Mouse (Mus musculus) kidney, postnatal 36 days (tissue): ENCODE data around the gene Trpc1.

Source experiments
- DNase-seq, 2 experiments: peaks; one replicate each; pipeline ENCODE4 v3.0.0; 2021 to 2022; ENCODE audit warnings: mixed read lengths in 2 of 2

Trpc1 gene

DNA sequence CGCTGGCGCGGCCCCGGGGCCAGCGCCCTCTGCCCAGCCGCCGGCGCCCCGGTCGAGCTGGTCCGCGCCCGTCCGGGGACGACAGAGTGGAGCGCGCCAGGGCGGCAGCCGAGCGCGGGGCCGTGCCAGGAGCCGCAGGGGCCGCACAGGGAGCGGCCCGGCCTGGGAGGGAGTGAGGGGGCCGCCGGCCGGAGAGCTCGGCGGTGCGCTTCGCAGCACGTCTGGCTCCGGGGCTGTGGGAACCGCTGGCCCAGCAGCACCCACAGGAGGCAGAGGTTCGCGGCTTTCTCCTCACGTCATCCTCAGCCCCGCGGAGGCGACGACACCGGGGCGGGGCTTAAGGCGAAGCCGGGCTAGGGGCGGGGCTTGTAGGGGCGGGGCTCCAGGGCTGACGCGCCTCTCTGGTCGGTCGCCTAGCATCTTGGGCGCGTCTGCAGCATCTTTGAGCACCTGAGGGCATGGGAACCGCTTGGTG is at the start of gene Trpc1:
Gene Trpc1 (minus strand): TSS at position 339 of the 475 bp plus-strand sequence.
- DNase-seq, result peak; percentile 77 to 90

DNA sequence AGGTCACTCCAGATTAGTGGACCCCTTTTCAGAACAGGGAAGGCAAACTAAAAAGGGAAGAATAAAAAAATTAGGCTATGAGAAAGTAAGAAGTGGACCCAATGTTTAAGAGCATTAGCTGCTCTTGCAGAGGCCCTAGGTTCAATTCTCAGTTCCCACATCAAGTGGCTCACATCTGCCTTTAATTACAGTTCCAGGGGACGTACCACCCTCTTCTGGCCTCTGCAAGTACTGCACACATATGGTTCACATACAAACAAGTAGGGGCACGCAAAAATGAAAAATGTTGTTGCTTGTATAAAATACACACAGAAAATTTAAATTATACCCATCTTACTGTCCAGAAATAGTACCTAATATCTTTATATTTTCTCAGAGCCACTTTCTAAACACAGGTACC is 46.1 kb upstream of the Trpc1 start:
- DNase-seq, result no peak

DNA sequence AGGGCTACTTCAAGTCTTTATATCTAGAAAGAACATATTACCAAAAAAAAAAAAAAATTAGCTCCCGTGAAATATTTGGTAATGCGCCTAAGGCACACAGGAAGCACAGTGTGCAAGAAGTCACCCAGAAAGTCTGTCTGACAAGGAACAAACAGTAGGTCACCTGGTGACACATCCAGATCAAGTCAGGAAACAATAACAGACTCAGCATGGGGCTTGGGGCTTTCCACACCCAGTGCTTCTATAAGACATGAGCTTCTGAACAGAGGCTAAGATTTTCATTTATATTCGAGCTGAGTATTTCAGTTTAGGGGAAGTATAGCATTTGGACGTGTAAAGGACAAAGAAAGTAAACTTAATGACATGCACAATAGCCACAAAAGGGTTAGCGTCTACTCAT is 45.7 kb upstream of the Trpc1 start:
- no peak for DNase-seq

DNA sequence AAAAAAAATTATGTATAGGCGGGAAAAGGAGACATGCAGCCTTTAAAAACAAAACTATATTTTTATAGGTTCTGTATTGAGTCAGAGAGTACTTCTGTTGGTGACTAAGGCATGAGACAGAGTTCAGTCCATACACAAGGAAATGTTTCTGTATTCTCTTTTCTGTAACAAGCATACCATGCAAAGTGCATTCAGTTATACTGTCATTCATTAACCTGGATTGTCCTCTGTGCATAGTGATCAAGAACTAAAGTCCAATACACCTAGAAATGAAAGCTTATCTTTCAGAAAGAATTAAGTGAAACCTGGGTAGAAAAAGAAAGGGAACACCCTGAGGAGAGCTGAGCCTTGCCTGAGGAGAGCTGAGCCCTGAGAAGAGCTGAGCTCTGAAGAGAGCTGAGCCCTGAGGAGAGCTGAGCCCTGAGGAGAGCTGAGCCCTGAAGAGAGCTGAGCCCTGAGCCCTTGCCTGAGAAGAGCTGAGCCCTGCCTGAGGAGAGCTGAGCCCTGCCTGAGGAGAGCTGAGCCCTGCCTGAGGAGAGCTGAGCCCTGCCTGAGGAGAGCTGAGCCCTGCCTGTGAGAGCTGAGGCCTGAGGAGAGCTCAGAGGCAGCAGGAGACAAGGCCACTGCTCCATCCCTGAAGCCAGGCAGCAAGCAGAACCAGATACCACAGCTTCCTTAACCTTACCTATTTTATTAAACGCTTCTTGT is 45.1 kb upstream of the Trpc1 start:
- DNase-seq, result peak; percentile 19 to 63

DNA sequence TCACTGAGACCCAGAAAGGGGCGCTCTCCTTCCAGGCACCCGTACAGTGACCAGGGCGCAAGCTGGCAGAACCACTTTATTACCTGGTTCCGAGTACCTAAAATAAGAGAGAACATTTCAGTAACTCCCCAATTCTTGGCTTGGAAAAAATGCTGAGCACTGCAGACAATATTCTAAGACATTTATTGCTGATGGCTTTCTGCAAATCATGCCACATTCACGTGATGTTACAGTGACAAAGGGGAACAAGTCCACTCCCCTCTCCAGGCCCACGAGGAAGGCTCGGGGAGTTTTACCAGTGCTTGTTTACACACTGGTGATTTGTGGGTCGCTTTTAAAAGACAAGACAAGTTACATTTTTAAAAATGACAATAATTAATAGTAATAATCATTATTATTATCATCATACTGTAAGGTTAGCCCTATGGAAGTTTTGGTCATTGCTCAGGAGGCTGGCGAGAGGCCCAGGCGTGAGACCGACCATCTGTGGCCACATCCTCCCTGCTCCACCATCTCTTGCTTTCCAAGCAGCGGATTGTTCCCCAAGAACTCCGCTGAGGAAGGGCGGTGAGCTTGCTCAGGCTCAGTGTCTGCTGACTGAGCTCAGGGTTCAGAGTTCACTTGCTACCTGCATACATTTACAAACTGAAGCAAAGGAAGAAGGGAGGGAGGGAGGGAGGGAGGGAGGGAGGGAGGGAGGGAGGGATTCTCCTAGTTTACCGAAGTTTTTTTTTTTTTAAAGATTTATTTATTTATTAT is 44.0 kb upstream of the Trpc1 start:
- peak; percentile 68 to 84 for DNase-seq

DNA sequence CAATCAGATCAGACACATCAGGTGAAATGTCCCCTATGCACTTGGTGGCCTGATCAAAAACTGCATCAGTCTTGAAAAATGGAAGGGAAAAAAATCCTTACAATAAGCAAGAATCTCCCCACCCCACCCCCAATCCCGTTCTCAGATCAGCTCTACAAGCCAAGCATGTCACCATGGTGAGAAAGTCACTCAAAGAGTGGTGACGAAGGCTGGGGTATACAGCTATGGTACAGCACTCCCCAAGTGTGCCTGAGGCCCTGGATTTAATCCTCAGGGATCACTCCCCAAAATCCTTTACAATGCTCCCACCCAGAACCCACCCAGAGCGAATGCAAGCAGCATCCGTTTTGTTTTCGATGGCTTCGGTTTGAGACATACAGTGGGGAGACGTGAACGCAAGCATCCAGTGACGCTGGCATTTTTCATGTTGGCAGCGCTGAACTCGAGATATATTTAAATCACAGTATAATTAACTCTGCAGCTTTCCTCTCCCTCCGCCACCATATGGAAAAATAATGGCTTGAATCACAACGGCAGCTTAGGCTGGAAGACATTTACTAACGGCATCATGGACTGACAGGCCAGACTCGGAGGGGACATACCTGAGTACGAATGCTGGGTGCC is 34.8 kb upstream of the Trpc1 start:
- DNase-seq, result no peak

DNA sequence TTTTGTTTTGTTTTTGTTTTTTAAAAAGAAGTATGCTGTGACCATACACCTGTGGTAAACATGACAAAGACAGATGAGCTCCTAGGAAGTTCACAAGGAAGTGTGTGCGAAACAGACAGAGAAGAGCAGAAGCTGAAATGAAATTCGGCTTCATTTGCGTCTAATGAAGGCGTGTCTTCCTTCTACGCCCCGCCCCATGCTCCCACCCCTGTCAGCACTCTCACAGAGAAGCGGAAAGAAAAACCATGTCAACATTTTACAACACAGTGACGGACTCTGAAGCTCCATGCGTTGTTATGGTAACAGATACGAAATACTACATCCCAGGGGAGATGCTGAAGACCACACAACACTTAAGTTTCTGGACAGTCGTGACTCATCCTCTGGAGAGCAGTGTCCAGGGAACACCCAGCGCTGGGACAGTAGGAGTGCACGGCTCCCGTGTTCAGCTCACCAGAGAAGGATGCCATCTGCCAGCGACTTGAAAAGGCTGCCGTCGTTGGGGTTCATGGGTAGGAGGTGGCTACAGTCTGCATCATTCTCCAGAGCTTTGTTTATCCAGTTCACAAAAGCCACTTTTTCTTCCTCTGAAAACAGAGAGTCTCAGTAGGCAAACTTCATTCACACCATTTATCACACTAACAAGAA is 33.6 kb upstream of the Trpc1 start:
- no peak for DNase-seq

DNA sequence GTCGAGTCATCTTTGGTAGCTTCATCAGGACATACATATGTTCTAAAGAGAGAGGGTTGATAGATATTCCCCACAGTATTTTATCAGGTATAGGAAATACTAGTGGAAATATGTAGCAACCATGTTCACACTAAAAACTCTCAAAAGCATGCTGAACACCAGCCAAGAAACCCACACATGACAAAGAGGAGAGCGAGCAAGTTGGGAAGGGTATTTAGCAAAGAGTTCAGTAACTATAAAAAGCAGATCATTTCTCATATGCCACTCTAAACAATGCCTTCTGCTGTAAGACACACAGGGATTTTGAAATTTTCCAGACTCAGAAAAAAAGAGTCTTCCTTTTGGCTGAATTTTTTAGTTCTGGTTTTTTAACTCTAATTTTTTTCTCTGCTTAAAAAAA is 21.5 kb upstream of the Trpc1 start:
- DNase-seq, result no peak

DNA sequence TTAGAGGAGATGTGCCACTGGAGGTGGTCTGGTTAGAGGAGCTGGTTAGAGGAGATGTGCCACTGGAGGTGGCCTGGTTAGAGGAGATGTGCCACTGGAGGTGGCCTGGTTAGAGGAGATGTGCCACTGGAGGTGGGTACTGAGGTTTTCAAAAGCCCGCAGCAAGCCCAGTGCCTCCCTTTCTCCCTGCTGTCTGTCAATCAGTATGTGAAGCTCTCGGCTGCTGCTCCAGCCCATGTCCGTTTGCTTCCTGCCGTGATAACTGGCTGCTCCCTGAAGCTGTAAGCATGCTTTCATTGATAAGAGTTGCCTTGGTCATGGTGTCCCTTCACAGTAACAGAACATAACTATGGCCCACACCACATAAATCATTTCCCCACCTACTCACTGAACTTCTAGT is 13.0 kb upstream of the Trpc1 start:
- DNase-seq, result peak in 1 of 2 experiments; percentile 7

DNA sequence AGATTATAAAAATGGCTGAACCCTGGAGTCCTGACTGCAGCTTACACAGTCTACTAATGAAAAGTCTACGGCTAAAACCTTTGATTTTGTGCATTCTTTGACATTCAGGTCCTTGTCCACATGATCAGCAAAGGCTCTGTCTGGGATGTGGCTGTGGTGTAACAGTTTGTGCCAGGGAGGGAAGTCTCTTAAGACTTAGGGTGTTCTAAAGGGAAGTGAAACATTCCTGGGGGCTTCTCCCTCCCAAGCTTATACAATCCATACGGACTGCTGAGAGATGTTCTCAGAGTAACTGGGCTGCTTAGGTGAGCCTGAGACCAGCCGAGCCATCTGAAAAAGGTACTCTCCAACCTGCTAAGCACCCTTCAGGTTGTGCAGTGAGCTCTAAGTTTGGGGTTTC is 12.1 kb upstream of the Trpc1 start:
- no peak for DNase-seq

DNA sequence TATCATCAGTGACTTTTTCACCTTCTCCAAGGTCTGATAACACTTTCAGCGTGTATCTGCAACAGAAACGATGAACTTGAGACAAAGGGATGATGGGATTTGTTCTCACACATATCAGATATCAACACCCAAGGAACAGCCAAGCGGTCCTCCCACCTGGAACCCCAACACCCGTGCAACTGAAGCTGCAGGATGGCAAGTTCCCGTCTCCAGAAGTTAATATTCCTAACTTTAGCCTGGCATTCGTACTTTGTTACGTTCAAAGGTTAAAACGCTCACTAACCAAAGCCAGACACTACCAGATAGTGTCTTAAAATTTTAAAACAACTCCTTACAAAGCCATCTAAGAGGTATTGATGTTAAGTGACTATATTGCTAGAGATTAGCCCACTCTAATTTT is 11.2 kb upstream of the Trpc1 start:
- DNase-seq, result peak; percentile 47 to 68

DNA sequence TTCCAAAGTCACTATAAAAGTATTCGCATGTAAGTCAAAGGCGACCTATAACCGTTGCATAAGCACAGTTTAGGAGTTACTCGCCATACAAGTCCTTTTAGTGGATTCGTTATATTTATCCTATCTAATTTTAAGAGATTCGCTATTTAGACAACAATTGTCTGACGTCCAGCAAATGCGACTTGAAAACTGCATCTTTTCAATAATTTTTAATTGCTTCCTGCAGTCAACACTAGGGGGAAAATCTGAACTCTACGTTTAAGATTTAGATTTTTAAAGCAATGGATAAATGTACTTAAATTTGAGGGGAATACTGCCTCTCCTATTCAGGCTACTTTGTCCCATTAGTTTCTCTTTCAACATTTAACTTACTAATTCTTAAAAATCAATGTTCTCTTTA is 571 bp upstream of the Trpc1 start:
- DNase-seq, result no peak

DNA sequence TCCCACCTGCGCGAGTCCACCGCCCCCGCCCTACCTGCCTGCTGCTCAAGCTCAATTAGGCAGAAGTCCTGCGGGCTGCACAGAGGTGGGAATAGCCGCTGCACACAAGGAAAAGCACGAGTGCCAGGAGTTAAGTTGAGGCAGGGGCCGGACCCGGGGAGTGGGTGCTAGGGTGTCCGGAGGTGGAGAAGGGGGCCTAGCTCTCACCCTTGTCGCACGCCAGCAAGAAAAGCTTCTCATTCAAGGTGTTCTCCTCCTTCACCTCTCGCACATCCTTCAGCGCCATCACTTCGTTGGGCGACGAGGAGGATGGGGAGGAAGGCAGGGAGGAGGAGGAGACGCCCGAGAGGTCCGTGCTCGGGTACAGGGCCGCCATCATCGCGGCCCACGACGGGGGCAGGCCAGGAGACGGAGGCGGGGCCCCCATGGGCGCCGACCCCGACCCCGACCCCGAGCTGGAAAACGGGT is 680 bp downstream of the Trpc1 start:
- DNase-seq, result peak; percentile 23 to 56

DNA sequence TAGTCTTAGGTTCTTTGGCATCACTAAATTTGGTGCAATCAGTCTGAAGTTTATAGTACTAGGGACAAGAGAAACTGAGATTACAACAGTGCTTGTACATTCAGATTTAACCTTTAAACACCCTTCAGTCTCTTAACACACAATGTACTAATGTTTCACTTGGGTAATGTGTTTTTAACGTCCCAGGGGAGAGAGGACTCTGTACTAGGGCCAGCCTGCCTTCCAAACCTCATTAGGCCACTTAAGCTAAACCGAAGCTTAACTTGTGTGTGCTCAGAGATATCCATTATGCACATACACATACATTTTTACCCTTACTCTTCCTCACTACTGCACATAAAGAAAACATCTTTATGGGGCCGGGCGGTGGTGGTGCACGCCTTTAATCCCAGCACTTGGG is 2.9 kb downstream of the Trpc1 start:
- DNase-seq, result peak; percentile 25 to 53

DNA sequence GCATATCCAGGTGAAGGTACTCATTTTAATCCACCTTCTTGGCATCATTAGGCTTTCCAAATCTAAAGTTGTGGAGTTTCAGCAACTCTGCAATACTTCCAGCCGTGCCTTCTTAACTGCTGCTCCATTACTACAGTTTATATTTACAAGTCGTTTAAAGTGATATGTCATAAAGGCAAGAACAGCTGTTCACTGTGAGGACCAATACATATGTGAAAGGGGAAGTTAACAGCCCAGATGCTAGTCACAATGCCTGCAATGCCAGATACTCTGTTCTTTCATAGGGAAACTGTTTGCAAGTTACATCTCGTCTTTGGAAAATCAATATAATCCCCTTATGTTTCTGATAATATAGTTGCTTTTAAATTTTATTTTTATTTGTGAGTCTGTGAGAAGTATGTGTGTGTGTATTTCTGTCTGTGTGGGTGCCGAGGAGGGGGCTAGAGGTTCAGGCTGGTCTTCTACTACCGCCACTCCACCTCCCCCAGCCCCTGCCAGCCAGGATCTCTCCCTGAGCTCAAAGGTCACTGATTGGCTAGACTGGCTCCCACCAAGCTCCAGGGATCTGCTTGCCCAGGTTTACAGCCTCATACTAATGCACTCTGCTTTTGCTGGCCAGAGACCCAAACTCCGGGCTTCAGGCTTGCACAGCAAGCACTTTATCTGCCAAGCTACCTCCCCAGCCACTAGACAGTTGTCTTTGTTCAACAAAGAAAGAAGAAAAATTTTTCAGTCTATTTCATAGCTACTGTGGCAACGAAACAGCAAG is 5.1 kb downstream of the Trpc1 start:
- DNase-seq, result peak; percentile 44 to 47

DNA sequence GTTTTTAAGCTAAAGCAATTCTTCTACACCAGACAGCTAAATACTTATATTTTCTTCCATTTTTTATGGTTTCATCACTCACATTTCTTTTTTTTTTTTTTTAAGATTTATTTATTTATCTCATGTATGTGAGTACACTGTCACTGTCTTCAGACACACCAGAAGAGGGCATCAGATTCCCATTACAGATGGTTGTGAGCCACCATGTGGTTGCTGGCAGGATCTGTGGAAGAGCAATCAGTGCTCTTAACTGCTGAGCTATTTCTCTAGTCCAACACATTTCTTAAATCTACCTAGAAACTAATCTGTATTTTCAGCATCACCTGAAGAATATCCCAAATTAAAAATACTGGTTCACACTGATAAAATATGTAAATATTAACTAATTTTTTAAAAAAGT is 13.9 kb downstream of the Trpc1 start:
- no peak for DNase-seq

DNA sequence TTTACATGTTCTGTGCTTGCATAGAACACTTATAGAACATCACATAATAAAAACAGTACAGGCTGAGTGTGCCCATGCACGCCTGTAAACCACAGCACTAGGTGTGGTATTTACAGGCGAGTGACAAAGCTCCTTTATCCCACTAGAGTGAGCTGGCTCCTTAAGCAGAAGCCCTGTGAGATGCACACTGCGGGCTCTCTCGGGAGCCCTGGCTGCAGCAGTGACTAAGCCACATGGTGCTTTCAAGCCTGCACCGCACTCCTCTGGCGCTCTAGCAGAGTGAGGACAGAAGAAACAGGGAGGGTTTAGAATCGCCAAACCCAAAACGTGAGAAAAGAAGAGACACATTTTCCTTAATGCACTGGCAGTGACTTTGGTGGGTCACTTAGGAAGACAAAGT is 37.6 kb downstream of the Trpc1 start:
- DNase-seq, result no peak

DNA sequence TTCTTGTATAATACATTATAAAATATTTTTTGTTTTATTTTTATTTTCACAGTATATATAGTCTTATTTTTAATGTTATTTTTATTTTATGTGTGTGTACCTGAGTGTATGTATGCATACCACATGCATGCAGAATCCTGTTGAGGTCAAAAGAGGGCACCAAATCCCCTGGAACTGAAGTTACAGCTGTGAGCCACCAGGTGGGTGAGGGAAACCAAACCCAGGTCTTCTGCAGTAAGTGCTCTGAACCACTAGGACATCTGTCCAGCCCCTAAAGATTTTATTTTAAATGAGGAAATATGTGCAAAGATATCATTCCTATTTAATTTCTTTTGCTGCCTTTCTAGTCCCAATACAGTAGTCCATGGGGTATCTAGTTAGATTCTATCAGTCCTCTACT is 41.2 kb downstream of the Trpc1 start:
- no peak for DNase-seq

DNA sequence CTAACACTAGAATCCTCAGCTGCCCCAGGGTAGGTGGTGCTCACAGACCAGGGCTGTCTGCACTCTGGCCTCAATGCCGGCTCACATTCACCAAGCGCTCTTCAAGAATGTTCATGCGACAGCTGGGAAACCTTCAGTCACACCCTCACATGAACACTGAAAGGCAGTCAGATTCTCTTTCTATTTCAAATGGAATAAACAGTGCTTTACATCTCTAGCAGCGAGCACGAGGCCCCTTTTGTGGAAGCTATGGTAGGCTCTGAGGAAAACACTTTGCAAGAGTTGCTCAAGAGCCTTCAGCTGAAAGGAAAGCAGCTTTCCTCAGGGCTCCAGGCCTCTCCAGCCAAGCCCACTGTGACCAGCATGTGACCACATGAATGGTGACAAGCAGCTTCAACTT is 44.8 kb downstream of the Trpc1 start:
- DNase-seq, result no peak

DNA sequence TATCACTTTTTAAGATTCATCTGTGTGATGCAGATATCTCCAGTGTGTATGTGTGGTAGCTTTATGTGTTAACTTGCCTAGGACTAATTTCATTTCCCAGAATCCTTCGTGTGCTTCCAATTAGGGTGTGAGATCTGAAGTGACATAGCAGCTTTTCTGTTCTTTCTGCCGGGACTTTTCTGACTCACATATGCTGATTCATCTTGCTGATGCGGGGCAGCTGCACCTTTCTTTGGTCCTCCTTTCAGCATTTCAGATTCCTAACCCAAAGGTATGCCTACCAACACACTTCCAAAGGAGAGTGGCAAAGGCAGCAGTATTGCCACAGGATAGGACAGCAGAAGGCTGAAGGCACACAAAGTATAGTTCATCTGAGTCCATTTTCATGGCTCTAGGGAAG is 46.1 kb downstream of the Trpc1 start:
- DNase-seq, result no peak

DNA sequence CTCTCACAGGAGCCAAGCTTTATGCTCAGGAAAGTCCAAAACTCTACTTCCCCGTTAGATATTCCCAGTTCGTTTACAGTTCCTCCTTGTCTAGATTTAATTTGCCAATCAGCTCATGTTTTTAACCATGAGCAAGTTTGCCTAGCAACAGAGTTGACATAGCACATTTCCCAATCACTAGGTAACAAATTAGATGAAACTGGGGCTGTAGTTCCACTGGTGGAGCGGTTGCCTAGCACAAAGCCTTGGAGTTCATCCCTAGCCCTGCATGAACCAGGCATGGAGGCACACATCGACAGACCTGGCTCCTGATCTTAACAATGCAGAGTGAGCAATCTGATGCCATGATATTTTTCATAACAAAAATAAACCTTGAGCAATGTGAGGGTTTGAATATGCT is 50.9 kb downstream of the Trpc1 start:
- no peak for DNase-seq

DNA sequence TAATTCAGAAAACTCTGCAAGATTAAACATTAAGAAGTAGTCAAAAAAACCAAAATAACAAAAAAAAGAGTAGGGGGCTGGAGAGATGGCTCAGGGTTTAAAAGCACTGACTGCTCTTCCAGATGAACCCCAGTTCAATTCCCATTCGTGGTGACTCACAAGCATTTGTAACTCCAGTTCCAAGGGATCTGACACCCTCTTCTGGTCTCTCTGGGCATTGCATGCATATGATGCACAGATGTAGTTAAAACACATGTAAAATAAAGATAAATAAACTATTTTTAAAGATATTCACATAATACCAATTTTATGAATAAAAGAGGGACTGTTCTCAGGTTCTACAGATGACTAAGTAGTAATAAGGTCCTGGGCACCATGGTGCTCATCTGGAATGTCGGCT is 52.4 kb downstream of the Trpc1 start:
- peak; percentile 46 to 84 for DNase-seq
